ENCODE assay signal across 9 mouse cellular contexts in the genomic region with DNA sequence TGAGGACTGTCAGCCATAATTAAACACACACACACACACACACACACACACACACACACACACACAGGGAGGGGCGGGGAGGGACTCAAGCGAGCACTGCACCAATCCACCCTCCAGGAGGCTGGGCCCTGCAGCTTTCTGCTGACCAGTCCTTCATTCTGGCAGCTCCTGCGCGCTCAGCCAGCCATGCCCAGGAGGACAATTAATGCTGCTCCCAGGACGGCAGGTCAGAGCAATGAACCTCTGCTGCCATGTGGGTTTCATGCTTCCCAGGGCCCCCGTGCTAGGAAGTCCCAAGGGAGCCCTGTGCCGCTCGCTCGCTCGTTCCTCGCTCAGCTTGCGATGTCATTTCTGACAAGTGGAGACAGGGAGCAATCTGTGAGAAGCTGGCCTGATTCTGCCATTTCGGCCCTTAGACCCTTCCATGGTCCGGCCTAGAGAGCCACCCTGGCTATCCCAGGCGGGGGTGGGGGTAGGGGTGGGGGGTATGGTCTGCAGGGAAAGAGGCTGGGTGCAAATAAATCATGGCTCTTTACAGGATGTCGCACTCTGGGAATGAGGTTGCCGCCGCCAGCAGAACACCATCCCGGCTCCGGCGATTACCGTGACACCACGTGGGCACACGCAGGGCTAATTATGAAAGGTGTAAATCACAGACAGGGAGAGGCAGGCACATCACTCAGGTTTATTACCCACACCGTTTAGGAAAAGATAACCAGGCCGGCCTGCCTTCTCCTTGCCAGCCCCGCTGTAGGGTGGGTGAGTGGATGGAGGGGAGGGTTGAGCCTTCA. TPM values are rescaled to one million over a fixed set of nuclear protein-coding genes. Genes with fewer than 3 reads are reported as not detected.
DNase-seq lines count a peak whose midpoint lies in the region; ATAC-seq and TF ChIP-seq lines count a peak whose summit lies in the region.
"Had no signal": no experiment of that assay in that cellular context is flagged by ENCODE, and none has a peak within 500 bp of the region (broad histone marks: within the 10 kb centered on the region; RNA-seq: fewer than 3 reads in every experiment).

No protein-coding gene starts in this region.

- WGBS in kidney, adult 2 months, result 44% methylated on average over 27 of the region's 27 CpGs
- WGBS in midbrain, embryonic 11.5 days, result 76% methylated on average over 27 of the region's 27 CpGs

- H3K9ac ChIP-seq in midbrain, embryonic 11.5 days (ENCODE audit: low read length), result 0 out of 2 replicates have a peak overlapping the region, but pooled peaks have one; percentile 14

- no peak overlapping the region for H3K27ac ChIP-seq in kidney, adult 2 months (ENCODE audit: insufficient read depth, low read depth, low read length)
- H3K27ac ChIP-seq in midbrain, embryonic 11.5 days (ENCODE audit: low read depth, low read length), result no peak overlapping the region
- no peak overlapping the region for H3K27ac ChIP-seq in layer of hippocampus, adult 2 months

- no peak for TF ChIP-seq CTCF in kidney, adult 2 months (conservative IDR thresholded peaks at IDR 0.05; ENCODE audit: insufficient read depth, insufficient read length, low read depth, low read length)
- no peak for TF ChIP-seq CTCF in layer of hippocampus, adult 2 months (conservative IDR thresholded peaks at IDR 0.05)

- peak; percentile 23 for DNase-seq in ovary, postnatal 36 days (ENCODE audit: low spot score)
- DNase-seq in ovary, postnatal 14 days (ENCODE audit: low spot score), result no peak
- DNase-seq in kidney, adult 2 months, result peak; percentile 93
- DNase-seq in midbrain, embryonic 11.5 days (ENCODE audit: low spot score, missing footprints), result no peak
- no peak for DNase-seq in layer of hippocampus, adult 2 months (ENCODE audit: low spot score in 2 of 2)
- DNase-seq in natural killer cell, adult 2 months (ENCODE audit: low spot score in 2 of 2), result no peak
- no peak for DNase-seq in urinary bladder, postnatal 10 days (ENCODE audit: low spot score)
- no peak for DNase-seq in right cerebral cortex, postnatal 14 days
- DNase-seq: spleen, adult 18-20 months had no signal

- peak; percentile 40; the same call in 1 of the 2 replicates for ATAC-seq in midbrain, embryonic 11.5 days (ENCODE audit: low FRiP score)

- H3K27me3 ChIP-seq in kidney, adult 2 months (replicated peaks; ENCODE audit: control insufficient read depth, insufficient read depth, low read length), result no peaks in the 10 kb centered on the region
- H3K27me3 ChIP-seq in midbrain, embryonic 11.5 days (ENCODE audit: control insufficient read depth, insufficient read depth, low read length), result no peaks in the 10 kb centered on the region

- H3K4me3 ChIP-seq in kidney, adult 2 months (ENCODE audit: insufficient read depth, low read depth, low read length), result no peak overlapping the region
- H3K4me3 ChIP-seq in midbrain, embryonic 11.5 days (ENCODE audit: low read depth, low read length), result no peak overlapping the region
- H3K4me3 ChIP-seq in layer of hippocampus, adult 2 months, result no peak overlapping the region

- no peaks in the 10 kb centered on the region for H3K9me3 ChIP-seq in midbrain, embryonic 11.5 days (ENCODE audit: control insufficient read depth, low read length)

- peaks cover 9% of the 10 kb centered on the region; the same call in 1 of the 2 replicates for H3K4me1 ChIP-seq in kidney, adult 2 months (ENCODE audit: control insufficient read depth, insufficient read depth, low read length)
- H3K4me1 ChIP-seq in midbrain, embryonic 11.5 days (ENCODE audit: control insufficient read depth, insufficient read depth, low read length), result peaks cover 9% of the 10 kb centered on the region

- H3K36me3 ChIP-seq in kidney, adult 2 months (ENCODE audit: control insufficient read depth, insufficient read depth, low read length), result no peaks in the 10 kb centered on the region
- no peaks in the 10 kb centered on the region; the same call in 1 of the 2 replicates for H3K36me3 ChIP-seq in midbrain, embryonic 11.5 days (ENCODE audit: control insufficient read depth, insufficient read depth, low read length)

- no peak for TF ChIP-seq POLR2A in kidney, adult 2 months (IDR thresholded peaks at IDR 0.05; ENCODE audit: low read depth, low read length)

- no peak overlapping the region for H3K4me2 ChIP-seq in midbrain, embryonic 11.5 days

RNA-seq across cellular contexts. Expression of a gene that starts 51.7 kb away (rescaled TPM):
- 25.2 and 31.5 TPM in 2 replicates for polyA plus RNA-seq in kidney, adult 2 months (2012; rRNA removed)
- 13.3 and 15.2 TPM in 2 replicates for polyA plus RNA-seq in midbrain, embryonic 11.5 days (2014; fragmentation: Nextera tagmentation; extraction: Ambion mirVana)
- 10 to 100 TPM; 44.0 to 44.1 TPM for total RNA-seq in layer of hippocampus, adult 2 months (2021)

RNA-seq across cellular contexts. Expression of a gene that starts 51.8 kb away (rescaled TPM):
- polyA plus RNA-seq in kidney, adult 2 months (2012; rRNA removed), result 0.27 and 0.30 TPM in 2 replicates
- 18.6 and 18.9 TPM in 2 replicates for polyA plus RNA-seq in midbrain, embryonic 11.5 days (2014; fragmentation: Nextera tagmentation; extraction: Ambion mirVana)
- 1 to 10 TPM; 2.8 to 4.1 TPM for total RNA-seq in layer of hippocampus, adult 2 months (2021)

Comparison
In these comparisons a context has a peak if more than half of its experiments do, and no peak if none do; other contexts are left out.
1. DNase-seq: peak in ovary, postnatal 36 days (single experiment) and kidney, adult 2 months (single experiment); none in ovary, postnatal 14 days (single experiment), midbrain, embryonic 11.5 days (single experiment), layer of hippocampus, adult 2 months (0 of 2), natural killer cell, adult 2 months (0 of 2), urinary bladder, postnatal 10 days (single experiment) and right cerebral cortex, postnatal 14 days (single experiment).
2. RNA of a gene that starts 51.8 kb away (polyA plus RNA-seq): 18.6 to 18.9 TPM in midbrain, embryonic 11.5 days; 0.27 to 0.30 TPM in kidney, adult 2 months; every median in the first group is over 10 times any median in the second.